Mouse (Mus musculus) hindbrain, embryonic 11.5 days (tissue): ENCODE measurements around the gene Pgghg. TPM values are rescaled to one million over a fixed set of nuclear protein-coding genes. Genes with fewer than 3 reads are reported as not detected.

Source experiments
- ATAC-seq: fragments of 200-750 bp; cut with Nextera tagmentation; 2 replicates; pipeline ENCODE4 v1.8.0; 2017; ENCODE audit warnings: mild to moderate bottlenecking, moderate TSS enrichment, moderate library complexity; ENCODE audit not compliant: low FRiP score
- DNase-seq: peaks from one replicate; pipeline ENCODE4 v3.0.0-alpha.2; 2015; ENCODE audit warnings: low spot score
- H3K27ac ChIP-seq: fragments of 300-500 bp; sonication (generic); 2 replicates; pipeline ENCODE4 v1.5.1; 2014; ENCODE audit warnings: mild to moderate bottlenecking, low read depth, low read length
- H3K27me3 ChIP-seq: fragments of 300-500 bp; sonication (generic); 2 replicates; pipeline ENCODE4 v1.6.1; 2014; ENCODE audit warnings: mild to moderate bottlenecking, low read length, moderate library complexity, mixed read lengths; ENCODE audit not compliant: control insufficient read depth, insufficient read depth
- H3K36me3 ChIP-seq: fragments of 300-500 bp; sonication (generic); 2 replicates; pipeline ENCODE4 v1.6.1; 2014; ENCODE audit warnings: mild to moderate bottlenecking, low read length, moderate library complexity, mixed read lengths; ENCODE audit not compliant: control insufficient read depth, insufficient read depth
- H3K4me1 ChIP-seq: fragments of 300-500 bp; sonication (generic); replicated peaks from 2 replicates; pipeline ENCODE4 v1.6.1; 2014; ENCODE audit warnings: low read length, mixed read lengths; ENCODE audit not compliant: control insufficient read depth, insufficient read depth
- H3K4me2 ChIP-seq: fragments of 300-500 bp; sonication (generic); replicated peaks from 2 replicates; pipeline ENCODE4 v1.6.1; 2014; ENCODE audit warnings: mild to moderate bottlenecking, low read depth, low read length
- H3K4me3 ChIP-seq: fragments of 300-500 bp; sonication (generic); 2 replicates; pipeline ENCODE4 v1.5.1; 2014; ENCODE audit warnings: low read depth, low read length
- H3K9ac ChIP-seq: fragments of 300-500 bp; sonication (generic); 2 replicates; pipeline ENCODE4 v1.6.1; 2014; ENCODE audit warnings: low read depth, low read length
- H3K9me3 ChIP-seq: fragments of 300-500 bp; sonication (generic); 2 replicates; pipeline ENCODE4 v1.6.1; 2016; ENCODE audit warnings: low read length; ENCODE audit not compliant: control insufficient read depth
- WGBS: fragments of 180-500 bp; shearing (Covaris S2); extraction: QIAGEN DNeasy Blood & Tissue Kit; methylation state at CpG from one replicate; pipeline ENCODE4 v1.1.7; 2014; 5-methylcytosine and 5-hydroxymethylcytosine counted together
- polyA plus RNA-seq: library from polyadenylated mRNA; unstranded; fragments of >200 nt; fragmentation: Nextera tagmentation; extraction: Ambion mirVana; gene quantifications from 2 replicates; pipeline ENCODE4 v1.2.1, GENCODE M21; 2014

The Pgghg gene
- polyA plus RNA-seq, 1 experiment from 2014 or later: 9.7 TPM

GRCm38 (mm10) chr7:140905642-140906081 lies 35.5 kb upstream of the Pgghg start:
- H3K4me1 ChIP-seq: no peaks in the 10 kb centered on the region
- H3K4me2 ChIP-seq: no peak overlapping the region
- WGBS: 79% methylated on average over 2 of the region's 2 CpGs
- no peak overlapping the region for H3K27ac ChIP-seq
- no peak overlapping the region for H3K4me3 ChIP-seq
- H3K27me3 ChIP-seq: no peaks in the 10 kb centered on the region
- no peak overlapping the region for H3K9ac ChIP-seq
- DNase-seq (no peak), ATAC-seq (no peak)
- no peaks in the 10 kb centered on the region for H3K9me3 ChIP-seq
- no peaks in the 10 kb centered on the region for H3K36me3 ChIP-seq

DNA sequence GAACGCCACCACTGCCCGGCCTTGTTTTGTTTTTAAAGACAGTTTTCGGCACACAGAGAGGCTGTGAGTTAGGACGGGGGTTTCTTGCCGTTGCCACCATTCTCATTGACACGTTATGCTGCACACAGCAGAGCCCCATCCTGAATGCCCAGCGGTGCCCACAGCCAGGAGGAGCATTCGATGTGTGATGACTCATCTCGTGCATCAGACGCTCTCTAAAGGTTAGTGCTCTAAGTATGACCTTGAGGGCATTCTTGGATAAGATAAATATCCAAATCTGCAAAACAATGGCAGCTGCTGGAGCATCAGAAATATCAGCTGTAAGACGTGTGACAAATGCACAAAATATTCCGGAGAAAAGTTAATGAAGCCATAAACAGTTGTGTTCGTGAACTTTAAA lies 34.1 kb upstream of the Pgghg start:
- Histone ChIP-seq H3K9ac (no peak overlapping the region), H3K27ac (no peak overlapping the region), H3K9me3 (no peaks in the 10 kb centered on the region), H3K4me2 (no peak overlapping the region), H3K27me3 (no peaks in the 10 kb centered on the region), H3K36me3 (no peaks in the 10 kb centered on the region), H3K4me3 (no peak overlapping the region), H3K4me1 (no peaks in the 10 kb centered on the region)
- no peak for ATAC-seq
- WGBS: 83% methylated on average over 13 of the region's 13 CpGs
- DNase-seq: no peak

DNA sequence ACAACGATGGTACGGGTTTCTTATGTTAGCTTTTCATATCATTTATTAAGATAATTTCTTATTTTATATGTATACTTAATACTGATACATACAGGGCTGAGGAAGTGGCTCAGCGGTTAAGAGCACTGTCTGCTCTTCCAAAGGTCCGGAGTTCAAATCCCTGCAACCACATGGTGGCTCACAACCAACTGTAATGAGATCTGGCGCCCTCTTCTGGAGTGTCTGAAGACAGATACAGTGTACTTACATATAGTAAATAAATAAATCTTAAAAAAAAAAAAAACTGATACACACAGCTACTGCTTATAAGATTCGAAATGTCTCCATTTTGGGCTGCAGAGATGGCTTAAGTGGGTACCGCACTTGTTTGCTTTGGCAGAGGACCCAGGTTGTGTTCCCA lies 33.5 kb upstream of the Pgghg start:
- ATAC-seq (no peak), DNase-seq (no peak)
- Histone ChIP-seq H3K36me3 (no peaks in the 10 kb centered on the region), H3K27me3 (no peaks in the 10 kb centered on the region), H3K4me1 (no peaks in the 10 kb centered on the region), H3K27ac (no peak overlapping the region), H3K9me3 (no peaks in the 10 kb centered on the region), H3K9ac (no peak overlapping the region), H3K4me2 (no peak overlapping the region), H3K4me3 (no peak overlapping the region)
- WGBS: 87% methylated on average over 7 of the region's 7 CpGs

- Histone ChIP-seq H3K27me3 (no peaks in the 10 kb centered on the region), H3K4me2 (no peak overlapping the region), H3K9me3 (no peaks in the 10 kb centered on the region), H3K36me3 (no peaks in the 10 kb centered on the region), H3K9ac (no peak overlapping the region), H3K27ac (no peak overlapping the region), H3K4me3 (no peak overlapping the region), H3K4me1 (no peaks in the 10 kb centered on the region)
- DNase-seq (no peak), ATAC-seq (no peak)
- WGBS: 58% methylated on average over 7 of the region's 7 CpGs
Measured at GRCm38 (mm10) chr7:140908181-140908580, 33.0 kb upstream of the Pgghg start.

GRCm38 (mm10) chr7:140908634-140909107 lies 32.5 kb upstream of the Pgghg start:
- ATAC-seq (peak; percentile 63), DNase-seq (peak; percentile 86)
- Histone ChIP-seq H3K9me3 (no peaks in the 10 kb centered on the region), H3K27me3 (no peaks in the 10 kb centered on the region), H3K27ac (no peak overlapping the region), H3K4me3 (peak overlapping the region; percentile 10; the same call in 1 of the 2 replicates), H3K36me3 (no peaks in the 10 kb centered on the region), H3K4me1 (no peaks in the 10 kb centered on the region), H3K4me2 (peak overlapping the region; percentile 45), H3K9ac (no peak overlapping the region)
- WGBS: 2% methylated on average over 19 of the region's 19 CpGs

DNA sequence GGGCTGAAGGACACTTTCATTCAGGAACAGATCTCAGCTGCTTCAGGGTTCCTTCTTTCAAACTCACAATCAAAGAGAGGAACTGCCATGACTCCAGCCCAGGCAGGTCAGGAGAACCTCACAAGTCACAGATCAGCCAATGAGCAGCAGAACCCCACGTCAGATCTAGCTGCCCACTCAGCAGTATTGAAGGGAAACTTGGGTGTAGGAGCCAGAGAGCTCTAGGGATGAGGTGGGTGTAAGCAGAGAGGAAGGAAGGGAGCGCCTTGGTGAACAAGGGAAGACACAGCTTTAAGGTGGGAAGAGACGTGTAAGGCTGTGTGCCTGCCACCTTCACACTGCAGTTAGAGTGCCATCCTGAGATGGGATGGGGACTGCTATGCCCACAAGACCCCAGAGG lies 28.9 kb upstream of the Pgghg start:
- H3K4me1 ChIP-seq: no peaks in the 10 kb centered on the region
- H3K9me3 ChIP-seq: no peaks in the 10 kb centered on the region
- WGBS: 66% methylated on average over 3 of the region's 3 CpGs
- ATAC-seq (no peak), DNase-seq (no peak)
- H3K36me3 ChIP-seq: no peaks in the 10 kb centered on the region
- no peak overlapping the region for H3K9ac ChIP-seq
- no peak overlapping the region for H3K4me2 ChIP-seq
- H3K4me3 ChIP-seq: no peak overlapping the region
- H3K27ac ChIP-seq: no peak overlapping the region
- no peaks in the 10 kb centered on the region for H3K27me3 ChIP-seq

DNA sequence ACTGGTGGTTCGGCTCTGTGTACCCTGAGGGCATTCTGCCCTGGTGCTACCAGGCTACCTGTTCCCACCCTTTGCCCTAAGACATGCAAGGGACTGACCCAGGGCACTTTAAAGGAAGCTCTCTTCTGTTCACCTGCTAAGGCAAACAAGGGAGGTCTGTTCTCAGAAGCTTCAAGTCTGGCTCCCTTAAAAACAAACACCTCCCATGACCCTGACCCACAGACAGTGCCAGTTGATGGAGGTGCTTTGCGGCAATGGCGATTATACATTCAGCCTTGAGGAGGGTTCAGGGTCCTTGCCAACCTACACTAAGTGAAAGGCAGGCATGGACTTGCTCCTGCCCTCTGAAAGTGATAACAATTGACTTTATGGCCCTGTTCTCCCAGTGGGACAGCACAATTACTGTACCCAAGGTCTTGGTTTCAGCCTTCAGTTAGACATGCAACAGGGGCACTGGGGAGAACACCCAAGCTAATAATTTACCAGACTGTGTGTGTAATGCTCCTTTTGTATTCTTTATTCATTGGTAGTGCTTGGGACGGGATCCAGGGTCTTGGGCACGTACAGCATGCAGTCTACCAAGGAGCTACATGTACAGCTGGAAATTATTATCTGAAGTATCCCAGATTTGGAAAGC lies 28.2 kb upstream of the Pgghg start:
- H3K4me1 ChIP-seq: no peaks in the 10 kb centered on the region

GRCm38 (mm10) chr7:140914031-140914690 lies 27.0 kb upstream of the Pgghg start:
- no peak overlapping the region for H3K4me3 ChIP-seq
- H3K4me1 ChIP-seq: no peaks in the 10 kb centered on the region
- H3K4me2 ChIP-seq: no peak overlapping the region
- H3K27me3 ChIP-seq: no peaks in the 10 kb centered on the region
- no peak for ATAC-seq
- WGBS: 87% methylated on average over 8 of the region's 8 CpGs
- no peaks in the 10 kb centered on the region for H3K9me3 ChIP-seq
- DNase-seq: no peak
- H3K9ac ChIP-seq: no peak overlapping the region
- H3K27ac ChIP-seq: no peak overlapping the region
- no peaks in the 10 kb centered on the region for H3K36me3 ChIP-seq

More for the DNA sequence above, 28.2 kb upstream of the Pgghg start:
- no peak overlapping the region for H3K9ac ChIP-seq
- no peak overlapping the region for H3K4me2 ChIP-seq
- no peak overlapping the region for H3K27ac ChIP-seq
- no peaks in the 10 kb centered on the region for H3K36me3 ChIP-seq
- 71% methylated on average over 5 of the region's 5 CpGs for WGBS
- no peaks in the 10 kb centered on the region for H3K27me3 ChIP-seq
- DNase-seq (no peak), ATAC-seq (no peak)
- H3K9me3 ChIP-seq: no peaks in the 10 kb centered on the region
- H3K4me3 ChIP-seq: no peak overlapping the region

DNA sequence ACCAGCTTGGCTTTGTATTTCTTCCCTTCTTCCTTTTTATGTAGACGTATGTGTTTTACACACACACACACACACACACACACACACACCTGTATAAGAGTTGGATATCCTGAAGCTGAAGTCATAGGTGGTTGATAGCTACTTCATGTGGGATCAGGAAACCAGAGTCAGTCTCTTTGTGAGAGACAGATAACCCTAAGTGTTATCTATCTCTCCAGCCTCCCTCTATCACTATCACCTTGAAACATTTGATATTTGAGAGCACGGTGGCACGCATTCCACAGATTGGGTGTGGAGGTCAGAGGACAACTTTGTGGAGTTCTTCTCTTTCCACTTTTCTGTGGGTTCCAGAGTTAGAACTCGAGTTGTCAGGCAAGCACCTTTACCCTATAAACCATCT lies 21.3 kb upstream of the Pgghg start:
- Histone ChIP-seq H3K4me3 (no peak overlapping the region), H3K27me3 (peaks cover 48% of the 10 kb centered on the region)
- WGBS: 80% methylated on average over 4 of the region's 4 CpGs

More for the DNA sequence above, 21.3 kb upstream of the Pgghg start:
- Histone ChIP-seq H3K27ac (no peak overlapping the region), H3K4me1 (peaks cover 3% of the 10 kb centered on the region; the same call in 1 of the 2 replicates), H3K9ac (no peak overlapping the region), H3K9me3 (no peaks in the 10 kb centered on the region), H3K4me2 (no peak overlapping the region), H3K36me3 (no peaks in the 10 kb centered on the region)
- no peak for DNase-seq
- ATAC-seq: no peak
